Mouse (Mus musculus) limb, embryonic 11.5 days (tissue): ENCODE measurements around the gene Gpr137. TPM values are rescaled to one million over a fixed set of nuclear protein-coding genes. Genes with fewer than 3 reads are reported as not detected.
"Not testable (repeated sequence)": the region's sequence is repeated elsewhere in the genome, so short reads cannot be mapped to it uniquely, and the experiment has no call there.

ENCODE experiments used
- ATAC-seq: fragments of 200-750 bp; cut with Nextera tagmentation; 2 replicates; pipeline ENCODE4 v1.8.0; 2017; ENCODE audit warnings: low read depth; ENCODE audit not compliant: insufficient number of reproducible peaks, low FRiP score, low TSS enrichment
- DNase-seq: peaks from one replicate; pipeline ENCODE4 v3.0.0-alpha.2; 2015; ENCODE audit warnings: low spot score
- H3K27ac ChIP-seq: fragments of 300-500 bp; sonication (generic); replicated peaks from 2 replicates; pipeline ENCODE4 v1.5.1; 2014; ENCODE audit warnings: low read depth, mild to moderate bottlenecking, low read length
- H3K27me3 ChIP-seq: fragments of 300-500 bp; sonication (generic); 2 replicates; pipeline ENCODE4 v1.6.1; 2014; ENCODE audit warnings: mild to moderate bottlenecking, low read length, mixed read lengths; ENCODE audit not compliant: control insufficient read depth, insufficient read depth
- H3K36me3 ChIP-seq: fragments of 300-500 bp; sonication (generic); 2 replicates; pipeline ENCODE4 v1.6.1; 2014; ENCODE audit warnings: mild to moderate bottlenecking, low read length, moderate library complexity, mixed read lengths; ENCODE audit not compliant: control insufficient read depth, insufficient read depth
- H3K4me1 ChIP-seq: fragments of 300-500 bp; sonication (generic); 2 replicates; pipeline ENCODE4 v1.6.1; 2014; ENCODE audit warnings: low read length, mixed read lengths; ENCODE audit not compliant: control insufficient read depth, insufficient read depth
- H3K4me2 ChIP-seq: fragments of 300-500 bp; sonication (generic); 2 replicates; pipeline ENCODE4 v1.6.1; 2014; ENCODE audit warnings: low read depth, mild to moderate bottlenecking, moderate library complexity; ENCODE audit not compliant: severe bottlenecking
- H3K4me3 ChIP-seq: fragments of 300-500 bp; sonication (generic); 2 replicates; pipeline ENCODE4 v1.5.1; 2014; ENCODE audit warnings: low read depth, low read length
- H3K9ac ChIP-seq: fragments of 300-500 bp; sonication (generic); 2 replicates; pipeline ENCODE4 v1.6.1; 2014; ENCODE audit warnings: mild to moderate bottlenecking, low read length
- H3K9me3 ChIP-seq: fragments of 300-500 bp; sonication (generic); 2 replicates; pipeline ENCODE4 v1.6.1; 2016; ENCODE audit warnings: low read length; ENCODE audit not compliant: control insufficient read depth
- WGBS: fragments of 180-500 bp; shearing (Covaris S2); extraction: QIAGEN DNeasy Blood & Tissue Kit; methylation state at CpG from one replicate; pipeline ENCODE4 v1.1.7; 2014; 5-methylcytosine and 5-hydroxymethylcytosine counted together
- microRNA-seq: library from miRNA; unstranded; fragments of <30 nt; microRNA quantifications from one replicate; pipeline ENCODE4, GENCODE M21; 2016
- polyA plus RNA-seq: library from polyadenylated mRNA; unstranded; fragments of >200 nt; fragmentation: Nextera tagmentation; extraction: Ambion mirVana; gene quantifications from 2 replicates; pipeline ENCODE4 v1.2.1, GENCODE M21; 2014

Gpr137 gene
- polyA plus RNA-seq, 1 experiment from 2014 or later, result 19.1 TPM

- Histone ChIP-seq H3K9ac (no peak overlapping the region), H3K4me3 (no peak overlapping the region), H3K27ac (no peak overlapping the region), H3K4me2 (no peak overlapping the region), H3K27me3 (no peaks in the 10 kb centered on the region), H3K4me1 (peaks cover under 1% of the 10 kb centered on the region; the same call in 1 of the 2 replicates), H3K36me3 (peaks cover 3% of the 10 kb centered on the region; the same call in 1 of the 2 replicates), H3K9me3 (peaks cover 2% of the 10 kb centered on the region; the same call in 1 of the 2 replicates)
- ATAC-seq (no peak), DNase-seq (no peak)
- WGBS, result 91% methylated on average over 1 of the region's 1 CpGs
Measured at GRCm38 (mm10) chr19:6903031-6903430, 39.2 kb downstream of the Gpr137 start.

DNA sequence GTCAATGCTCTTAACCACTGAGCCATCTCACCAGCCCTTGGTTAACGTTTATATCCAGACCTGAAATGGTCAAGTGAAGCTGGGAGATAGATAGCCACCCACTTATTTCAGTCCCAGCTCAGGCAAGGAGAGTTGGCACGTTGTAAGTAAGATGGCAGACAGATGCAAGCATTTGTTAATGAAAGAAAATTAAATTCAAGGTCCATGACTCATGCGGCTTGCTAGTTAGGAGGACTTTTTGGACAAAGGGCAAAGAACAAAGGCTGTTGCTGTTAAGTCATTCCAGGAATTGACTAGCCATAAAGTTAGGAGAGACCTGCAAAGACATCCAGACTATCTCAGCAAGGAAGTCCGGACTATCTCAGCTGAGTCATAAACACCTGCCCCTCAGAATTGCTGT is 42.6 kb downstream of the Gpr137 start:
- no peak overlapping the region for H3K4me2 ChIP-seq
- DNase-seq (no peak), ATAC-seq (no peak)
- no peak overlapping the region for H3K4me3 ChIP-seq
- no peaks in the 10 kb centered on the region for H3K36me3 ChIP-seq
- H3K27ac ChIP-seq, result no peak overlapping the region
- H3K4me1 ChIP-seq, result no peaks in the 10 kb centered on the region
- no peaks in the 10 kb centered on the region for H3K27me3 ChIP-seq
- no peak overlapping the region for H3K9ac ChIP-seq
- peaks cover 2% of the 10 kb centered on the region; the same call in 1 of the 2 replicates for H3K9me3 ChIP-seq
- WGBS, result 83% methylated on average over 4 of the region's 4 CpGs

GRCm38 (mm10) chr19:6895608-6896305 is 46.5 kb downstream of the Gpr137 start:
- not testable (repeated sequence) for H3K27me3 ChIP-seq, H3K9me3 ChIP-seq, H3K27ac ChIP-seq, ATAC-seq, H3K4me2 ChIP-seq, H3K4me1 ChIP-seq, H3K9ac ChIP-seq, H3K4me3 ChIP-seq, H3K36me3 ChIP-seq, DNase-seq
- WGBS, result 92% methylated on average over 18 of the region's 18 CpGs

DNA sequence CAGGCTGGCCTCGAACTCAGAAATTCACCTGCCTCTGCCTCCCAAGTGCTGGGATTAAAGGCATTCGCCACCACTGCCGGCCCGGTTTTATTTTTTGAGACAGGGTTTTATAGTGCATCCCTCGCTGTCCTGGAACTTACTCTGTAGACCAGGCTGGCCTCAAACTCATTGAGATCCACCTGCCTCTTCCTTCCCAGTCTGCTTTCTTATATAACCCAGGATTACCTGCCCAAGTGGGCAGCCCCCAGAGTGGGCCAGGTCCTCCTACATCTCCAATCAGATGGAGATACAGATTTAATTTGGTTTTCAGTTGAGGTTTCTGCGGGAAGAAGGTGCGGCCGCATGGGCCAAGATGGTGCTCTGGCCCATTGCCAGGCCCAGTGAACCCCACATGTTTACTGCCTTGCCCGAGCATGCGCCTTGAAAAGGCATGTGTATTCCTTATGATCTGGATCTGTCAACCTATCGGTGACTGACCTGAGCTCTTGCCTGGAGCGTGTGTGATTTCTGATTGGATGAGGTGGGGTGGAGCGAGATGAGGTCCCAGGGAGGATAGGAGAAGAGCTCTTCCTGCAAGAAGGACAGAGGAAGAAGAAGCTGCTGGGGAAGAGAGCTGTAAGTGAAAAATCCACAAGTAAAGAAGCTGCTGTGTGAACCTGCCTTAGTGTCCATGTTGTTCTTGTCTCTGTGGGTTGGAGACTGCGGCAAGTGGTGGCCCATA is 48.4 kb downstream of the Gpr137 start:
- Histone ChIP-seq H3K9ac (no peak overlapping the region), H3K27me3 (no peaks in the 10 kb centered on the region), H3K36me3 (no peaks in the 10 kb centered on the region), H3K27ac (no peak overlapping the region), H3K4me1 (no peaks in the 10 kb centered on the region), H3K4me2 (no peak overlapping the region), H3K4me3 (no peak overlapping the region), H3K9me3 (no peaks in the 10 kb centered on the region)
- ATAC-seq (no peak), DNase-seq (no peak)
- WGBS, result 90% methylated on average over 14 of the region's 14 CpGs

DNA sequence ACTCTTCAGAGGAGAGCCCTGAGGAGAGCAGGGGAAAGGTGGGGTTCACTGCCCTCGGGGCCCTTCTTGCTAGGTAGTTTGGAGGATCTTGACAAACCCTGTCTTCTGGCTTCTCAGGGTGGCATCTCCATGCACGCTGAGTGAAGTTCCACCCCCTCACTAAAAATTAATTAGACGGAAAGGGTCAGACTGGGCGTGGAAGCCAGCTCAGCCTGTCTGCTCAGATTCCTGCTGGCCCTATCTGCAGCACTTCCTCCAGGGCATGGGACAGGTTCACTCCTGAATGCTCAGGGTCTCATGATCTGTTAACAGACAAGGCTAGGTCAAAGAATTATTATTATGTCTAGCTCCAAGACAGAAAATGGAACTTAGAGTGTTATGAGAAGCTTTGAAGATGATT is 49.8 kb downstream of the Gpr137 start:
- 66% methylated on average over 4 of the region's 4 CpGs for WGBS
- no peaks in the 10 kb centered on the region for H3K36me3 ChIP-seq
- no peak overlapping the region for H3K9ac ChIP-seq
- no peak overlapping the region for H3K27ac ChIP-seq
- no peak for DNase-seq
- H3K4me1 ChIP-seq, result no peaks in the 10 kb centered on the region
- no peak overlapping the region for H3K4me3 ChIP-seq
- no peak for ATAC-seq
- H3K27me3 ChIP-seq, result no peaks in the 10 kb centered on the region
- H3K4me2 ChIP-seq, result no peak overlapping the region
- no peaks in the 10 kb centered on the region for H3K9me3 ChIP-seq

Small RNA genes within 50 kb of the gene (microRNA-seq; reads per million reads assigned to microRNA genes)
- gene Mir6990, result 0.92 reads per million

Other genes with a start within 250 kb of the Gpr137 start
- 4.2 and 4.6 TPM in 2 replicates for gene Rps6ka4, start 101.8 kb downstream of the Gpr137 start, polyA plus RNA-seq
- 0.11 and 0.16 TPM in 2 replicates for gene Ccdc88b, start 84.3 kb downstream of the Gpr137 start, polyA plus RNA-seq
- gene Trmt112, start 32.8 kb downstream of the Gpr137 start, polyA plus RNA-seq, result 173 and 177 TPM in 2 replicates
- 74.7 and 90.5 TPM in 2 replicates for gene Prdx5, start 32.4 kb downstream of the Gpr137 start, polyA plus RNA-seq
- 1.9 and 3.3 TPM in 2 replicates for gene Esrra, start 20.7 kb downstream of the Gpr137 start, polyA plus RNA-seq
- 0.71 and 1.3 TPM in 2 replicates for gene Catsperz, start 17.1 kb downstream of the Gpr137 start, polyA plus RNA-seq
- 0.24 and 0.31 TPM in 2 replicates for gene Kcnk4, start 8.0 kb downstream of the Gpr137 start, polyA plus RNA-seq
- gene Bad, start 619 bp downstream of the Gpr137 start, polyA plus RNA-seq, result 50.2 and 51.7 TPM in 2 replicates
- 282 and 293 TPM in 2 replicates for gene Ppp1r14b, start 32.5 kb upstream of the Gpr137 start, polyA plus RNA-seq
- 24.4 and 27.7 TPM in 2 replicates for gene Plcb3, start 34.0 kb upstream of the Gpr137 start, polyA plus RNA-seq
- 70.9 and 72.7 TPM in 2 replicates for gene Fkbp2, start 38.0 kb upstream of the Gpr137 start, polyA plus RNA-seq
- 37.1 and 38.7 TPM in 2 replicates for gene Vegfb, start 45.2 kb upstream of the Gpr137 start, polyA plus RNA-seq
- gene Dnajc4, start 50.1 kb upstream of the Gpr137 start, polyA plus RNA-seq, result 15.0 and 20.7 TPM in 2 replicates
- gene Nudt22, start 53.6 kb upstream of the Gpr137 start, polyA plus RNA-seq, result 18.3 and 22.3 TPM in 2 replicates
- 8.9 and 9.7 TPM in 2 replicates for gene Trpt1, start 53.7 kb upstream of the Gpr137 start, polyA plus RNA-seq
- 7.1 and 7.3 TPM in 2 replicates for gene Fermt3, start 77.0 kb upstream of the Gpr137 start, polyA plus RNA-seq
- gene Stip1, start 97.5 kb upstream of the Gpr137 start, polyA plus RNA-seq, result 448 and 453 TPM in 2 replicates
- gene Macrod1, start 114.3 kb upstream of the Gpr137 start, polyA plus RNA-seq, result 4.1 and 5.8 TPM in 2 replicates
- gene Flrt1, start 163.2 kb upstream of the Gpr137 start, polyA plus RNA-seq, result 3.0 and 3.9 TPM in 2 replicates